Mouse (Mus musculus) stomach, embryonic 16.5 days (tissue): ENCODE measurements around the gene Rfx1. TPM values are rescaled to one million over a fixed set of nuclear protein-coding genes. Genes with fewer than 3 reads are reported as not detected.

Experiments
- ATAC-seq: fragments of 200-750 bp; cut with Nextera tagmentation; 2 replicates; pipeline ENCODE4 v1.8.0; 2017; ENCODE audit warnings: moderate number of reproducible peaks, moderate TSS enrichment; ENCODE audit not compliant: insufficient read depth, low FRiP score
- H3K27ac ChIP-seq: fragments of 300-500 bp; sonication (generic); 2 replicates; pipeline ENCODE4 v1.5.1; 2014; ENCODE audit warnings: low read length
- H3K27me3 ChIP-seq: fragments of 300-500 bp; sonication (generic); 2 replicates; pipeline ENCODE4 v1.6.1; 2014; ENCODE audit warnings: low read length, control low read depth, mixed read lengths; ENCODE audit not compliant: control insufficient read depth, insufficient read depth
- H3K36me3 ChIP-seq: fragments of 300-500 bp; sonication (generic); 2 replicates; pipeline ENCODE4 v1.6.1; 2014; ENCODE audit warnings: low read length; ENCODE audit not compliant: control insufficient read depth, insufficient read depth
- H3K4me1 ChIP-seq: fragments of 300-500 bp; sonication (generic); 2 replicates; pipeline ENCODE4 v1.6.1; 2014; ENCODE audit warnings: low read length, control low read depth, mixed read lengths; ENCODE audit not compliant: control insufficient read depth, insufficient read depth
- H3K4me2 ChIP-seq: fragments of 300-500 bp; sonication (generic); 2 replicates; pipeline ENCODE4 v1.6.1; 2014; ENCODE audit warnings: low read depth, low read length, mixed read lengths
- H3K4me3 ChIP-seq: fragments of 300-500 bp; sonication (generic); replicated peaks from 2 replicates; pipeline ENCODE4 v1.5.1; 2014; ENCODE audit warnings: mild to moderate bottlenecking, low read length
- H3K9ac ChIP-seq: fragments of 300-500 bp; sonication (generic); 2 replicates; pipeline ENCODE4 v1.6.1; 2014; ENCODE audit warnings: low read length
- H3K9me3 ChIP-seq: fragments of 300-500 bp; sonication (generic); replicated peaks from 2 replicates; pipeline ENCODE4 v1.6.1; 2016; ENCODE audit warnings: low read length, control low read depth; ENCODE audit not compliant: control insufficient read depth
- WGBS: fragments of 180-500 bp; shearing (Covaris S2); extraction: QIAGEN DNeasy Blood & Tissue Kit; methylation state at CpG from one replicate; pipeline ENCODE4 v1.1.7; 2014; 5-methylcytosine and 5-hydroxymethylcytosine counted together
- microRNA counts: library from miRNA; unstranded; fragments of <30 nt; microRNA quantifications from one replicate; lab custom pipeline; 2016
- microRNA-seq: library from miRNA; unstranded; fragments of <30 nt; microRNA quantifications from one replicate; pipeline ENCODE4, GENCODE M21; 2016
- polyA plus RNA-seq: library from polyadenylated mRNA; unstranded; fragments of >200 nt; fragmentation: Nextera tagmentation; extraction: Ambion mirVana; gene quantifications from 2 replicates; pipeline ENCODE4 v1.2.1, GENCODE M21; 2015

Gene Rfx1
- polyA plus RNA-seq, 1 experiment from 2014 or later = 6.1 TPM

DNA sequence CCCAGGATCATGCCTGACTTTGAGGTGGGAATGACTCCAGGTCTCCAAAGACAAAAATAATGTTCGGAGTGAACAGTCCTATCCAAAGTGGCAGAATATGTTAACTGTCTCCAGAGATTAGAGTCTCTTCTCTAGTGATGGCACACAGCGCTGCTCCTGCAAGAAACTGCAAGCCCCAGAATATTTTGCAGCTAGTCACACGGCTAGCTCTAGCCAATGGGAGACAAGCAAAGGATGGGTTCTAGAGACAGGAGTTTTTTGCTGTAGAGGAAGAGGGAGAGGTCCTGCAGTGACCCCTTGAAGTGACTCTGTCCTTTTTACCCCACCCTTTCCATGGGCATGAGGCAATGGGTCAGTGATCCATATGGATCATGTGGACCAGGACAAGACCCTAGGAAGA, 71.2 kb downstream of the Rfx1 start:
- Histone ChIP-seq H3K4me2 (no peak overlapping the region), H3K27me3 (no peaks in the 10 kb centered on the region), H3K4me3 (no peak overlapping the region), H3K4me1 (no peaks in the 10 kb centered on the region), H3K9me3 (no peaks in the 10 kb centered on the region), H3K36me3 (peaks cover 25% of the 10 kb centered on the region), H3K27ac (no peak overlapping the region), H3K9ac (no peak overlapping the region)
- WGBS = 87% methylated on average over 3 of the region's 3 CpGs
- ATAC-seq = no peak

- Histone ChIP-seq H3K9ac (no peak overlapping the region), H3K4me2 (no peak overlapping the region), H3K4me1 (no peaks in the 10 kb centered on the region), H3K4me3 (no peak overlapping the region), H3K27me3 (no peaks in the 10 kb centered on the region), H3K9me3 (no peaks in the 10 kb centered on the region), H3K27ac (no peak overlapping the region), H3K36me3 (peaks cover 26% of the 10 kb centered on the region)
- 85% methylated on average over 4 of the region's 4 CpGs for WGBS
- no peak for ATAC-seq
Observed at GRCm38 (mm10) chr8:84140838-84141237, 74.2 kb downstream of the Rfx1 start.

DNA sequence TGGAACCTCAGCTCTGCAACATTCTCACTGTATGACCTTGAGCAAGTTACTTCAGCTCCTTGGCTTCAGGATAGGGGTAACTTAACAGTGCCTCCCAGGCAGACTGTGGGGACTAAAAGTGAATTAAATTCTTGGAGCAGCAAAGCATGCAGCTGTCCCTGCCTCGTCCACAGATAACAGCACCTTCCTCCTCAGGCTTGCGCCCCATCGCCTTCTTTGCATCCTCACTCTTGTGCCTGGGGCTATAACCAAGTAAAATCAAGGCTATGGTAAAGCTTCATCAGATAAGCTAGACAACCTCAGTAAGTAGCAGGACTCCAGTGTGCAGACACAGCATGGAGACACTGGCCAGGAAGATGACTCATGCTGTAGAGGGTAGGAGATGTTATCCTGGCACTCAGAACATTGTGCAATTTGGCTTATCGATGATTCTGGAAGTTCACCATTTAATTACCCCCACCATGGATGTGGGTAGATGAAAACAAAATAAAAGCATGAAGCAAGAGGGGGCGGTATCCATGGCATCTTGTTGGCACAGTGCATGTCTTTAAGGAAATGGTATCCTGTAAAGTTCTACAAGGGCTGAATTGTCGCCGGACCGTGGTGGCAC, 78.1 kb downstream of the Rfx1 start:
- Histone ChIP-seq H3K27ac (no peak overlapping the region), H3K27me3 (no peaks in the 10 kb centered on the region), H3K4me1 (peaks cover 15% of the 10 kb centered on the region), H3K9me3 (no peaks in the 10 kb centered on the region), H3K36me3 (peaks cover 23% of the 10 kb centered on the region), H3K4me2 (no peak overlapping the region), H3K9ac (no peak overlapping the region), H3K4me3 (no peak overlapping the region)
- no peak for ATAC-seq
- WGBS = 92% methylated on average over 8 of the region's 8 CpGs

MicroRNAs within 50 kb of the gene (microRNA counts, 519-probe panel; counts per million panel counts)
- microRNA mmu-miR-709 (lab: Ali Mortazavi, UCI) = 2,072 counts per million, percentile 42 among the panel's probes with 10 or more counts

Small RNA genes within 50 kb of the gene (microRNA-seq; reads per million reads assigned to microRNA genes)
- not detected for gene Mir709

Other genes starting within 250 kb of the Rfx1 start
- 12.6 and 13.2 TPM in 2 replicates for gene Adgrl1, start 166.7 kb upstream of the Rfx1 start, polyA plus RNA-seq
- gene Gm10644, start 111.6 kb upstream of the Rfx1 start, polyA plus RNA-seq = 0.39 and 0.67 TPM in 2 replicates
- 49.4 and 53.1 TPM in 2 replicates for gene Asf1b, start 111.3 kb upstream of the Rfx1 start, polyA plus RNA-seq
- gene Prkaca, start 93.8 kb upstream of the Rfx1 start, polyA plus RNA-seq = 49.5 and 79.8 TPM in 2 replicates
- gene Samd1, start 69.2 kb upstream of the Rfx1 start, polyA plus RNA-seq = 6.6 and 7.4 TPM in 2 replicates
- 0.58 and 0.71 TPM in 2 replicates for gene 1700067K01Rik, start 65.3 kb upstream of the Rfx1 start, polyA plus RNA-seq
- 0.50 and 0.80 TPM in 2 replicates for gene 2210011C24Rik, start 54.7 kb upstream of the Rfx1 start, polyA plus RNA-seq
- gene Palm3, start 45.4 kb upstream of the Rfx1 start, polyA plus RNA-seq = 4.1 and 4.9 TPM in 2 replicates
- gene Il27ra, start 24.2 kb upstream of the Rfx1 start, polyA plus RNA-seq = 1.3 and 1.5 TPM in 2 replicates
- gene Rln3, start 21.8 kb upstream of the Rfx1 start, polyA plus RNA-seq = 0.22 TPM in 1 of 2 replicates, not detected in the other
- 1.4 and 1.5 TPM in 2 replicates for gene Gm10643, start 1.7 kb upstream of the Rfx1 start, polyA plus RNA-seq
- gene Dcaf15, start 37.9 kb downstream of the Rfx1 start, polyA plus RNA-seq = 6.4 and 7.5 TPM in 2 replicates
- 0.25 and 0.26 TPM in 2 replicates for gene Podnl1, start 59.2 kb downstream of the Rfx1 start, polyA plus RNA-seq
- gene Cc2d1a, start 81.1 kb downstream of the Rfx1 start, polyA plus RNA-seq = 25.5 and 25.7 TPM in 2 replicates
- 1.0 and 1.1 TPM in 2 replicates for gene 4930432K21Rik, start 81.2 kb downstream of the Rfx1 start, polyA plus RNA-seq
- 1.3 TPM in 1 of 2 replicates, not detected in the other for gene Nanos3, start 118.4 kb downstream of the Rfx1 start, polyA plus RNA-seq
- 9.7 and 10.5 TPM in 2 replicates for gene Zswim4, start 170.2 kb downstream of the Rfx1 start, polyA plus RNA-seq
- gene D8Ertd738e, start 182.9 kb downstream of the Rfx1 start, polyA plus RNA-seq = 271 and 289 TPM in 2 replicates
- gene Mri1, start 190.5 kb downstream of the Rfx1 start, polyA plus RNA-seq = 49.2 and 55.0 TPM in 2 replicates
- gene Ccdc130, start 203.5 kb downstream of the Rfx1 start, polyA plus RNA-seq = 18.8 and 19.0 TPM in 2 replicates